Mouse (Mus musculus) thymus, adult 2 months (tissue): ENCODE measurements around the gene Sorbs2. TPM values are rescaled to one million over a fixed set of nuclear protein-coding genes. Genes with fewer than 3 reads are reported as not detected.

Source experiments
- DNase-seq: peaks from one replicate; pipeline ENCODE4 v3.0.0; 2021
- H3K27ac ChIP-seq: fragments of 200-500 bp; 2 replicates; pipeline ENCODE4 v1.5.1; 2012; ENCODE audit warnings: low read length, control low read depth; ENCODE audit not compliant: control insufficient read depth, insufficient read depth
- H3K27me3 ChIP-seq: fragments of 200-500 bp; 2 replicates; pipeline ENCODE4 v1.6.1; 2012; ENCODE audit warnings: mild to moderate bottlenecking, low read length, moderate library complexity, mixed read lengths; ENCODE audit not compliant: control insufficient read depth, insufficient read depth
- H3K36me3 ChIP-seq: fragments of 200-500 bp; 2 replicates; pipeline ENCODE4 v1.6.1; 2012; ENCODE audit warnings: mild to moderate bottlenecking, low read length, moderate library complexity; ENCODE audit not compliant: control insufficient read depth, insufficient read depth
- H3K4me1 ChIP-seq: fragments of 200-500 bp; replicated peaks from 2 replicates; pipeline ENCODE4 v1.6.1; 2012; ENCODE audit warnings: low read length; ENCODE audit not compliant: control insufficient read depth, insufficient read depth
- H3K4me3 ChIP-seq: fragments of 200-500 bp; 2 replicates; pipeline ENCODE4 v1.5.1; 2012; ENCODE audit warnings: mild to moderate bottlenecking, low read length, control low read depth, moderate library complexity; ENCODE audit not compliant: control insufficient read depth, insufficient read depth
- CTCF ChIP-seq: fragments of 200-500 bp; IDR thresholded peaks from 2 replicates; pipeline ENCODE4 v1.5.1; 2012; ENCODE audit warnings: mild to moderate bottlenecking, control low read depth, low read length, moderate library complexity, borderline replicate concordance; ENCODE audit not compliant: control insufficient read depth, poor library complexity, insufficient read depth; ENCODE audit errors: extremely low read depth
- POLR2A ChIP-seq: fragments of 200-500 bp; IDR thresholded peaks from 2 replicates; pipeline ENCODE4 v1.6.1; 2012; ENCODE audit warnings: mild to moderate bottlenecking, low read length, control low read depth, moderate library complexity; ENCODE audit not compliant: control insufficient read depth, poor library complexity, insufficient read depth; ENCODE audit errors: extremely low read depth
- WGBS: fragments of 180-500 bp; shearing (Covaris S2); methylation state at CpG from one replicate; pipeline ENCODE4 v1.1.7; 2018; 5-methylcytosine and 5-hydroxymethylcytosine counted together
- polyA plus RNA-seq: library from polyadenylated mRNA; depleted of rRNA; stranded (reverse); fragments of >200 nt; gene quantifications from 2 replicates; pipeline ENCODE4 v1.2.3, GENCODE M21; 2012

Gene Sorbs2
- polyA plus RNA-seq, 1 experiment, result 9.0 TPM

DNA sequence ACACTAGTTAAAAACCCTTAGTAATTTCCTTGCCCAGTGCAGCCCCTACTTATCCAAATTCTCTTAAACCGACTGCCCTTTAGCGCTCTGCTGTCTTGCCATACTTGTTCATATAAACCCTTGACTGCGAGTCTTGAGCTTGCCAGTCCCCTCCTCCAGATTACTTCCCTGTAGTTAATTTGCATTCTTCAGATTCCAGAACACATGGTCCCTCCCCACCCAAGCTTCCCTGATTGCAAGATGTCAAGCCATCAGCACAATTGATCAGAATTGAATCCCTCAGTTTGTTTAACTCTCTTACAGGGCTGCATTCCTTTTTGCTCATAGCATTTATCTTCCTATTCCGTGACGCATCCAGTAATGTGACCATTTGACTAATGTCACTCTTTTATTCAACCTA lies 32.9 kb downstream of the Sorbs2 start:
- no peak for DNase-seq
- Histone ChIP-seq H3K27ac (no peak overlapping the region), H3K4me1 (no peaks in the 10 kb centered on the region), H3K36me3 (no peaks in the 10 kb centered on the region), H3K27me3 (no peaks in the 10 kb centered on the region), H3K4me3 (no peak overlapping the region)
- TF ChIP-seq CTCF (no peak), POLR2A (no peak)
- WGBS, result 91% methylated on average over 5 of the region's 5 CpGs

DNA sequence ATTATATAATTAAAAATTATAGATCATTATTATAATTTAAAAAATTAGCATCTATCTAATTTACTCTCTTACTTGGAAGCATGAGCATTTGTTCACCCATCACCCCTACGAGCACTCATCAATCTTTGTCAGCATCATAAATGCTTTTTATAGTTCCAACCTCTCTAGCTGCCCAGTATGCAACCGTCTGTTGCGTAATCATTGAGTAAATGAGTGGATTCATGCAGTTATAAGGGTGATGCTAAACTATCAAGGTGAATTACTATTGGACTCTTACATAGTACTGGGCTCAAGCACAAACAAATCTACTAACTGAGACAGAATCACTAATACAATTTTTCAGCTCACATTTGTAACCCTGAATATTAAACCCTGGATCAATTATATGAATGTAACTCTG lies 44.6 kb downstream of the Sorbs2 start:
- H3K4me3 ChIP-seq, result no peak overlapping the region

DNA sequence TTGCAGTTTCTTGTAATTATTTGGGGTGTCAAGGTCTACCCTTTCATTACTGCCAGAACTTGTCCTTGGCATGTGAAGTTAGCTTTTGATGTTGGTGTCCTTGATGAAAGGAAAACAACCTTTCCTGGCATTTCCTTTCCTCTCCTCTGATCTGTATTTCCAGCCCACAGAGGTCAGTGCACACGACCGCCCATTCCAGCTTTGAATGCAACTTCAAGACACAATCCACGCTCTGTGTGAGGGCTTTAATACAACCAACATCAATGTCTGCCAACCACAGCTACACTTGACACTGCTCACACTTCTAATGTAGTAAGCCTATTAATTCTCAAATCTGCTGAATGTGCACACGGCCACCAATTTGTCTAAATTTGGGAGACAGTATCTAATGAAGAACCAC lies 47.0 kb downstream of the Sorbs2 start:
- H3K27ac ChIP-seq, result no peak overlapping the region
- H3K27me3 ChIP-seq, result no peaks in the 10 kb centered on the region
- DNase-seq, result no peak
- 90% methylated on average over 4 of the region's 4 CpGs for WGBS
- H3K36me3 ChIP-seq, result no peaks in the 10 kb centered on the region
- no peak overlapping the region for H3K4me3 ChIP-seq
- H3K4me1 ChIP-seq, result no peaks in the 10 kb centered on the region
- TF ChIP-seq POLR2A (no peak), CTCF (no peak)

More for the DNA sequence above, 44.6 kb downstream of the Sorbs2 start:
- 92% methylated on average over 3 of the region's 3 CpGs for WGBS
- DNase-seq, result no peak
- Histone ChIP-seq H3K36me3 (no peaks in the 10 kb centered on the region), H3K27me3 (no peaks in the 10 kb centered on the region), H3K4me1 (no peaks in the 10 kb centered on the region), H3K27ac (no peak overlapping the region)
- TF ChIP-seq POLR2A (no peak), CTCF (no peak)

DNA sequence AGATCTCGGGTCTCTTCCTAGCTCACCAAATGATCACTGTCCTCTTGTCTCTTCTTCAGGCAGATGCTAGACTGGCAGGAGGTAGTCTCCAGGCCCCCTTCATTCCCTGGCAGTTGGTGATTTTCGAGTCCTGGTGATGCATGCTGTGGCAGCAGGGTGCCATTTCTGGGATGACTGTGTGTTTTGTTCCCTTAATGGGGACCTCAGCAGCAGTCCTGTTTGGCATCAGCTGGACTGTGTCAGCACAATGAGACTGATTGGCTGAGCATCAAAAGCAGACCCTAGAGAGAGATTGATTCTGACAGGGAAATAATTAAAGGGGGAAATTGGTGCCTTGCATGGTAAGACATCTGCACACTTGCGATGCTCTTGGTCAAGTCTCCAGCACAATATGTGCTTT lies 50.3 kb downstream of the Sorbs2 start:
- TF ChIP-seq POLR2A (no peak), CTCF (no peak)
- no peaks in the 10 kb centered on the region for H3K4me1 ChIP-seq
- WGBS, result 80% methylated on average over 3 of the region's 3 CpGs
- no peak for DNase-seq
- H3K27ac ChIP-seq, result no peak overlapping the region
- no peak overlapping the region for H3K4me3 ChIP-seq
- H3K36me3 ChIP-seq, result no peaks in the 10 kb centered on the region
- H3K27me3 ChIP-seq, result no peaks in the 10 kb centered on the region

GRCm38 (mm10) chr8:45558426-45558825 lies 50.8 kb downstream of the Sorbs2 start:
- Histone ChIP-seq H3K4me1 (no peaks in the 10 kb centered on the region), H3K27me3 (no peaks in the 10 kb centered on the region), H3K4me3 (no peak overlapping the region), H3K36me3 (no peaks in the 10 kb centered on the region), H3K27ac (no peak overlapping the region)
- no peak for TF ChIP-seq CTCF
- TF ChIP-seq POLR2A, result no peak
- DNase-seq, result no peak
- WGBS, result 92% methylated on average over 5 of the region's 5 CpGs

DNA sequence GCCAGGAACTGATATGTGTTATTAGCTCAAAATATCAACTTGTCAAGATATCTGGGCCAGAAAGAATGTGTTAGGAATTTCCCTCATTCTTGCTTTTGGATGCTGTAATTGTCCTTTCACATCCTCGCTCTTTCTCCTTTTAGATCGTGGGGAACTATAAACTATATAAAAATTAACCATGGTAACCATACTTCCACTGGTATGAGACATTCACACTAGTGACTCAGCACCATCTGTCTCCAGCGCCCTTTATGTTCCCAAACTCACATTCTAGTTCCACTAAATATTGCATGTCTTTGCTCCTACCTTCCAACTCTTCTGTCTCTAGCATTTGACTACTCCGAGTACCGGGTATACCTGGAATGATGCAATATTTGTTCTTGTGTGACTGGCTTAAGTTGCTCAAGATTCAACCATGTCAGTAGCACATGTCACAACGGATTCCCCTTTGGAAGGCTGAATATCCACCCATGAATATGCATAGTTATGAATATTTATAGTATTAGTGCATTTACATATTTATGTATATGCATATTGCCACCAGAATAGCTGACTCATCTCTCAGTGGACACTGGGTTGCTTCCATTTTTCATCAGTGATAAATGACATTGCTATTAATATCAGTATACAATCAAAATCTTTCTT lies 51.7 kb downstream of the Sorbs2 start:
- no peaks in the 10 kb centered on the region for H3K4me1 ChIP-seq
- TF ChIP-seq POLR2A (no peak), CTCF (no peak)
- DNase-seq, result no peak
- H3K27ac ChIP-seq, result no peak overlapping the region
- H3K27me3 ChIP-seq, result no peaks in the 10 kb centered on the region
- H3K4me3 ChIP-seq, result no peak overlapping the region
- WGBS, result 87% methylated on average over 6 of the region's 6 CpGs
- H3K36me3 ChIP-seq, result no peaks in the 10 kb centered on the region

DNA sequence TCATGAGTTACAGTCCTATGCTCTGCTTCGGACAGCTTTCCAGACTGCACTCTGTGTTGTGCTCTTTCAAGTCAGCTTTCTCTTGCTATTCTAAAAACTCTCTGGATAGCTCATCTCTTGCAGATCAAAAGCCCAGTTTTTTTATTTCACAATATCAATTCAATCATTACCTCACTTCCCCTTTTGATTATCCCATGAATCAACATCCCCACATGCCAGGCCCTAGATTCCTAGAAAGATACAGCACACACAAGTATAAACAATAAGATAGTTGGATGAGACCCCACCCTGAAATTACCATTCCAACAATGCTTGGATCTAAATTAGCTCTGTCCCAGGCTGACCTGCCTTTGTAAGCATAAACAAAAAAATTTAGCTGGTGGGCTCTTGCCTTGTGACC lies 57.6 kb downstream of the Sorbs2 start:
- H3K27me3 ChIP-seq, result no peaks in the 10 kb centered on the region
- TF ChIP-seq CTCF (no peak), POLR2A (no peak)
- H3K4me1 ChIP-seq, result no peaks in the 10 kb centered on the region
- no peak overlapping the region for H3K4me3 ChIP-seq
- 81% methylated on average over 1 of the region's 1 CpGs for WGBS
- no peak for DNase-seq
- no peak overlapping the region for H3K27ac ChIP-seq
- H3K36me3 ChIP-seq, result no peaks in the 10 kb centered on the region
